ENCODE assay signal across 11 mouse cellular contexts in the genomic region with DNA sequence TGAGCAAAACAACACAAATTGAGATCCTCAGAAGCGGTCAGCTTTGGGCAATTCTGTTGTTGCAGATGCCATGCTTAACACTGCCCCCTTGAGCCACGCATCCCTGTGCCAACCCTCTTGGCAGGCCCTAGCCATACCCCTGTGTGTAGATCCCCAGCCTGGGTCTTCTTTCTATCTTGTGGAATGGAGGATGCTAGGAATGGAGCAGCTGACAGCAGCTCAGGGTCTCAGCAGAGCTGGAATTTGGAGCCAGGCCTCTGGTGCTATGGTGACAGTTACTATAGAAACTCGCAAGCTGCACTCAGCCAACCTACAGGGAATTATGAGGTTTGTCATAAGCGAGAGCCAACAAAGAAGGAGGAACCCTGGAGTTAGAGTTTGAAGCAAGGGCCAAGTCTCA. TPM values are rescaled to one million over a fixed set of nuclear protein-coding genes. Genes with fewer than 3 reads are reported as not detected.
DNase-seq lines count a peak whose midpoint lies in the region; ATAC-seq lines count a peak whose summit lies in the region.
"Had no signal": no experiment of that assay in that cellular context is flagged by ENCODE, and none has a peak within 500 bp of the region (broad histone marks: within the 10 kb centered on the region; RNA-seq: fewer than 3 reads in every experiment).

No protein-coding gene starts in this region.

- WGBS in embryonic facial prominence, embryonic 14.5 days, result 83% methylated on average over 4 of the region's 4 CpGs
- WGBS in embryonic facial prominence, embryonic 10.5 days, result 85% methylated on average over 4 of the region's 4 CpGs
- WGBS in hindbrain, embryonic 12.5 days, result 81% methylated on average over 4 of the region's 4 CpGs

- H3K4me3 ChIP-seq in embryonic facial prominence, embryonic 14.5 days (ENCODE audit: low read depth, low read length), result no peak overlapping the region
- no peak overlapping the region for H3K4me3 ChIP-seq in embryonic facial prominence, embryonic 10.5 days
- H3K4me3 ChIP-seq in hindbrain, embryonic 12.5 days, result no peak overlapping the region
- H3K4me3 ChIP-seq: erythroblast, embryonic 14.5 days had no signal

- H3K9me3 ChIP-seq in embryonic facial prominence, embryonic 14.5 days (ENCODE audit: control insufficient read depth, low read length), result no peaks in the 10 kb centered on the region
- no peaks in the 10 kb centered on the region for H3K9me3 ChIP-seq in embryonic facial prominence, embryonic 10.5 days
- no peaks in the 10 kb centered on the region for H3K9me3 ChIP-seq in hindbrain, embryonic 12.5 days (replicated peaks)

- intact Hi-C loops in left cerebral cortex, postnatal 10 days (cut with DNase I), result no loop called here

- H3K4me2 ChIP-seq in embryonic facial prominence, embryonic 14.5 days (ENCODE audit: low read depth, low read length), result no peak overlapping the region
- no peak overlapping the region for H3K4me2 ChIP-seq in hindbrain, embryonic 12.5 days (replicated peaks)

- H3K36me3 ChIP-seq in embryonic facial prominence, embryonic 14.5 days (ENCODE audit: control insufficient read depth, insufficient read depth, low read length), result no peaks in the 10 kb centered on the region
- H3K36me3 ChIP-seq in embryonic facial prominence, embryonic 10.5 days (replicated peaks), result no peaks in the 10 kb centered on the region
- H3K36me3 ChIP-seq in hindbrain, embryonic 12.5 days, result no peaks in the 10 kb centered on the region

- no peak overlapping the region for H3K27ac ChIP-seq in embryonic facial prominence, embryonic 14.5 days (replicated peaks; ENCODE audit: low read depth, low read length)
- H3K27ac ChIP-seq in embryonic facial prominence, embryonic 10.5 days (replicated peaks), result no peak overlapping the region
- H3K27ac ChIP-seq in hindbrain, embryonic 12.5 days, result peak overlapping the region; percentile 12; the same call in 1 of the 2 replicates

- H3K9ac ChIP-seq in embryonic facial prominence, embryonic 14.5 days (ENCODE audit: low read depth, low read length), result no peak overlapping the region
- H3K9ac ChIP-seq in hindbrain, embryonic 12.5 days, result no peak overlapping the region

- H3K4me1 ChIP-seq in embryonic facial prominence, embryonic 14.5 days (ENCODE audit: control insufficient read depth, insufficient read depth, low read length), result no peaks in the 10 kb centered on the region
- H3K4me1 ChIP-seq in embryonic facial prominence, embryonic 10.5 days, result peaks cover 10% of the 10 kb centered on the region
- peaks cover 5% of the 10 kb centered on the region; the same call in 1 of the 2 replicates for H3K4me1 ChIP-seq in hindbrain, embryonic 12.5 days

- peak; percentile 70 for DNase-seq in embryonic facial prominence, embryonic 14.5 days (ENCODE audit: low spot score)
- no peak for DNase-seq in embryonic facial prominence, embryonic 10.5 days (ENCODE audit: low spot score)
- peak; percentile 60 to 90 for DNase-seq in left cerebral cortex, postnatal 10 days (ENCODE audit: extremely low spot score in 1 of 2, low spot score in 2 of 2)
- DNase-seq in right cerebral cortex, postnatal 14 days, result peak; percentile 62
- no peak for DNase-seq in gastrocnemius, adult 8-10 months (ENCODE audit: low spot score in 2 of 2)
- no peak for DNase-seq in kidney, postnatal 10 days
- DNase-seq in T-cell, adult 2 months (ENCODE audit: low spot score), result no peak
- DNase-seq: kidney, adult 18-20 months; lung, postnatal 14 days had no signal

- no peaks in the 10 kb centered on the region for H3K27me3 ChIP-seq in embryonic facial prominence, embryonic 14.5 days (replicated peaks; ENCODE audit: control insufficient read depth, insufficient read depth, low read length)
- H3K27me3 ChIP-seq in embryonic facial prominence, embryonic 10.5 days (replicated peaks; ENCODE audit: low read depth, poor library complexity, severe bottlenecking), result no peaks in the 10 kb centered on the region
- no peaks in the 10 kb centered on the region for H3K27me3 ChIP-seq in hindbrain, embryonic 12.5 days

- peak; percentile 84 for ATAC-seq in embryonic facial prominence, embryonic 14.5 days (ENCODE audit: low read depth)
- peak; percentile 78 for ATAC-seq in hindbrain, embryonic 12.5 days (ENCODE audit: low FRiP score)

RNA-seq across cellular contexts. Expression of gene Bod1, which starts 23.1 kb away (rescaled TPM):
- polyA plus RNA-seq in embryonic facial prominence, embryonic 14.5 days (2014; fragmentation: Nextera tagmentation; extraction: Ambion mirVana), result 102 and 108 TPM in 2 replicates
- polyA plus RNA-seq in embryonic facial prominence, embryonic 10.5 days (2016; fragmentation: Nextera tagmentation; extraction: Ambion mirVana), result 113 and 115 TPM in 2 replicates
- polyA plus RNA-seq in hindbrain, embryonic 12.5 days (2016; fragmentation: Nextera tagmentation; extraction: Ambion mirVana), result 146 and 162 TPM in 2 replicates
- total RNA-seq in left cerebral cortex, postnatal 10 days (2021), result 10 to 100 TPM; 91.6 to 92.2 TPM
- total RNA-seq in gastrocnemius, adult 8-10 months (2022), result 100 to 1,000 TPM; 162 to 214 (median 179) TPM

Comparison
In these comparisons a context has a peak if more than half of its experiments do, and no peak if none do; other contexts are left out.
1. DNase-seq: peak in embryonic facial prominence, embryonic 14.5 days (single experiment), left cerebral cortex, postnatal 10 days (2 of 2) and right cerebral cortex, postnatal 14 days (single experiment); none in embryonic facial prominence, embryonic 10.5 days (single experiment), gastrocnemius, adult 8-10 months (0 of 2), kidney, postnatal 10 days (single experiment) and T-cell, adult 2 months (single experiment).